Mouse (Mus musculus) C2C12 (cell line): Measurements from ENCODE around the gene Ppara. TPM values are rescaled to one million over a fixed set of nuclear protein-coding genes. Genes with fewer than 3 reads are reported as not detected.

ENCODE experiments used
- H3K27me3 ChIP-seq: one replicate; pipeline ENCODE4 v1.6.1; 2011; ENCODE audit not compliant: control insufficient read depth, insufficient read depth, insufficient read length
- H3K36me3 ChIP-seq: one replicate; pipeline ENCODE4 v1.6.1; 2011; ENCODE audit not compliant: control insufficient read depth, insufficient read depth
- H3K4me3 ChIP-seq: one replicate; pipeline ENCODE4 v1.5.1; 2011; ENCODE audit warnings: mild to moderate bottlenecking, control low read depth; ENCODE audit not compliant: poor library complexity, insufficient read depth, severe bottlenecking
- H3K79me2 ChIP-seq: one replicate; pipeline ENCODE4 v1.6.1; 2011; ENCODE audit not compliant: control insufficient read depth, insufficient read depth
- H3K79me3 ChIP-seq: one replicate; pipeline ENCODE4 v1.6.1; 2011; ENCODE audit warnings: low read depth, control low read depth
- H3ac ChIP-seq: one replicate; pipeline ENCODE3; 2011; ENCODE audit warnings: low read depth; ENCODE audit not compliant: control insufficient read depth, insufficient read length
- CEBPB ChIP-seq: IDR thresholded peaks from one replicate; pipeline ENCODE4 v1.6.1; 2011; ENCODE audit warnings: low read depth, mild to moderate bottlenecking, control low read depth, moderate library complexity
- CTCF ChIP-seq: IDR thresholded peaks from one replicate; pipeline ENCODE4 v1.5.1; 2011; ENCODE audit not compliant: control insufficient read depth, insufficient read depth, insufficient read length
- FOSL1 ChIP-seq: IDR thresholded peaks from one replicate; pipeline ENCODE4 v1.8.0; 2011; ENCODE audit warnings: mild to moderate bottlenecking, low read length; ENCODE audit not compliant: poor library complexity, insufficient read depth, severe bottlenecking
- MAX ChIP-seq: IDR thresholded peaks from one replicate; pipeline ENCODE4 v1.6.1; 2011; ENCODE audit warnings: mild to moderate bottlenecking, control low read depth
- MYOD1 ChIP-seq: IDR thresholded peaks from one replicate; pipeline ENCODE4 v1.6.1; 2011; ENCODE audit warnings: low read depth; ENCODE audit not compliant: control insufficient read depth, insufficient read length
- MYOG ChIP-seq: IDR thresholded peaks from one replicate; pipeline ENCODE4 v1.6.1; 2011; ENCODE audit not compliant: control insufficient read depth, insufficient read length; ENCODE audit errors: extremely low read depth
- USF1 ChIP-seq: IDR thresholded peaks from one replicate; pipeline ENCODE4 v1.6.1; 2011; ENCODE audit warnings: low read depth, mild to moderate bottlenecking, control low read depth, moderate library complexity
- polyA plus RNA-seq: library from polyadenylated mRNA; unstranded; fragments of >200 nt; fragmentation: generic; extraction: Trizol; gene quantifications from one replicate; pipeline ENCODE4 v1.2.1, GENCODE M21; 2012; ENCODE audit warnings: missing spikeins

Ppara gene
- polyA plus RNA-seq, 1 experiment = 0.08 TPM

DNA sequence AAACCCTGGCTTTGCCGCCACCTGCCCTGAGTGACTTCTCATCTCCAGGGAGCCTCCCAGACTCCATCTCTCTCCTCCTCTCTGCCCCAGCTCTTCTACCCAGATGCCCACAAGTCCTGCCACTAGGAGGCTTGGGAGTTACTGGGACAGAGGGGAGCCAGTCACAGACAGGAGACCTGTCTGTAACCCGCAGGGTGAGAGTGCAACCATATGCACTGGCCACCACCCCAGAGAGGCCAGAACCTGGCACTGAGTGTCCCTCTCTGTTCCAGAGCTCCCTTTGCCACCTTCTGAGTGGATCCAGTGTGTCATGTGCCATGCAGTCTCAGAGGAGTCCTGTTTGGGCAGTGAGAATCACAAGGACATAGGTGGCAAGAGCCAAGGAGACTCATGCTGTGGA lies 17.0 kb upstream of the Ppara start:
- Histone ChIP-seq H3K79me2 (no peaks in the 10 kb centered on the region), H3K79me3 (no peaks in the 10 kb centered on the region), H3K4me3 (no peak overlapping the region), H3K36me3 (no peaks in the 10 kb centered on the region), H3ac (no peak overlapping the region), H3K27me3 (peaks cover 61% of the 10 kb centered on the region)
- TF ChIP-seq MAX (no peak), CTCF (no peak), MYOD1 (no peak), MYOG (no peak)

DNA sequence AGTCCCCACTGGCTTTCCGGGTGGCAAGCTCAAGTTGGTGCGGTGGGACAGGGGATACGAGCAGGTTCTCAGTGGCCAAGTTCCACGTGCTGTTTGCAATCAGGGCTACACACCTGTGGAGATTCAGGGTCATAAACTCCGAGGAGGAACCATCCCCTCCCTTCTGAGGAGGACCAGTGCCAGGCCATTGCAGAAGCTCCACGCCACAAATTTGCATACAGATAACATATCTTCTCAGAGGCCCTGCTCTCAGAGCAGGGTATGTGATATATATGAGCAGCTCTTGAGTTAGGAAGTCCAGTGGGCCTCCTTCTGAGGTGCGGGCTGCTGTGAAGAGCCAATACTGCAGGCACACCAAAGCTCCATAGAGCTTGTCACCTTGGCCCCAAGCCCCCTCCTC lies 15.8 kb upstream of the Ppara start:
- H3K79me2 ChIP-seq = no peaks in the 10 kb centered on the region
- no peaks in the 10 kb centered on the region for H3K36me3 ChIP-seq
- H3K79me3 ChIP-seq = no peaks in the 10 kb centered on the region
- H3K27me3 ChIP-seq = peaks cover 70% of the 10 kb centered on the region
- no peak for TF ChIP-seq FOSL1
- H3K4me3 ChIP-seq = no peak overlapping the region
- no peak overlapping the region for H3ac ChIP-seq

DNA sequence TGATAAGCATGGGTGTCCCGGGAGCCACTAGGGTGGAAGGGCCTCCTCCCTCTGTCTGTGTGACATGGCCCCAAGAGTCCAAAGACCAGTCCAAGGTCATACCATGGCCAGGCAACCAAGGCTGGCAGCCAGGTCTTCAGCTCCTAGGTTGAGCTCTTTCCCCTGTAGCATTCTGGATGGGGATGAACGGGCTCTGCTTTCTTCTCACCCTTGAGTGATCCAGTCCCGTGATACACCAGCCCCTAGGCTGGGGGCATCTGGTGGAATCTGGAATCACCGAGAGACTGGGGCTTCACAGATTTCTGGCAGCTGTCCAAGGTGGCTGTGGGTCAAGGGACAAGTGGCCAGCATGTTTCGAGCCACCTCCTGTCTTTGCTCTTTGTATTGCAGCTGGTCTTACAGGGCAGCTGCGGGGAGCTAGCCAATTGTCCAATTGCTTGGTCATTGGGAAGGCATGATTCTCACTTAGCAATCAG lies 14.4 kb upstream of the Ppara start:
- Histone ChIP-seq H3K79me3 (no peaks in the 10 kb centered on the region), H3K79me2 (no peaks in the 10 kb centered on the region), H3ac (no peak overlapping the region), H3K36me3 (no peaks in the 10 kb centered on the region), H3K27me3 (peaks cover 83% of the 10 kb centered on the region), H3K4me3 (no peak overlapping the region)
- TF ChIP-seq MYOG = no peak
- TF ChIP-seq CEBPB = no peak
- TF ChIP-seq USF1 = no peak
- no peak for TF ChIP-seq CTCF
- TF ChIP-seq MAX = no peak
- no peak for TF ChIP-seq MYOD1

DNA sequence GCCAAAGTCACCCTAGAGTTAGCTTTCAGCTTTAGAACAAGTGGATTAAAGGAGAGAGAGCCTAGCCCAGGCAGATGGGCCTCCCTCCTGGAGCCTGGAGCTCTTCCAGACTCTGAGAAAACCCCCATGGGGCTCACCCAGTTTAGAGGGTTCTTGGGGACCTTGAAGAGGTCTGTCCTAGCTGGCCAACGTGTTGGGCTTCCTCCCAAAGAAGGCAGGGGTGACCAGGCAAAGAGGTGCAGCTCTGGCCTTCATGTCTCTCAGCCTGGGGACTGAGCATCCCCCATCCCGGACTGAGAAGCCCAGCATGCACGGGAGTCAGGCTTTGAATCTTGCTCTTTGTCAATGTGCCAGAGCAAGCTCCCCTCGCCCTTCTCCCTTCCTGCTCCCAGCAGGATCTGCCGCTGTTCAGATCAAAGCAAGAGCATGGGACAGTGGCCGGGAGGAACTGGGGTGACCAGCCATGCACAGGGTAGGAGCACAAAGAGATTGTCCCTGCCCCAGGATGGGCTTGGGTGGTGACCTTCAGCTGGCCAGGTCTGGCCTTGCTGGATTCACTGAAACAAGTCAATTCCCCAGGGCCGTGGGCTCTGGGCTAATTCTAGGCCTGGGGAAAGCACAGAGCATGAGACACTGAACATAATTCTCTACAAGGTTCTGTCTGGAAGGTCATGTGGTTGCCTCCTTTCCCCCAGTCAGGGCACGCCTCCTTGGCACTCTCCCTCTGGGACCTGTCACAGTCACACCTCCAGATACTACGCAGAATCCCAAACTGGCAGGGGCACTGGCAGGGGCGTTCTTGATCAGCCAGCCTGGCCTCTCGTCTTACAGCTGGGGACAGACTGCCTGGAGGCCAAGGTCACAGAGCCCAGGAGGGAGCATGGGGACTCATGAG lies 10.3 kb upstream of the Ppara start:
- Histone ChIP-seq H3K79me3 (no peaks in the 10 kb centered on the region), H3K27me3 (peaks cover 95% of the 10 kb centered on the region), H3ac (no peak overlapping the region), H3K79me2 (no peaks in the 10 kb centered on the region), H3K36me3 (no peaks in the 10 kb centered on the region), H3K4me3 (no peak overlapping the region)
- TF ChIP-seq USF1 (no peak), FOSL1 (no peak), MAX (no peak), CTCF (no peak), MYOD1 (no peak), CEBPB (no peak), MYOG (no peak)

DNA sequence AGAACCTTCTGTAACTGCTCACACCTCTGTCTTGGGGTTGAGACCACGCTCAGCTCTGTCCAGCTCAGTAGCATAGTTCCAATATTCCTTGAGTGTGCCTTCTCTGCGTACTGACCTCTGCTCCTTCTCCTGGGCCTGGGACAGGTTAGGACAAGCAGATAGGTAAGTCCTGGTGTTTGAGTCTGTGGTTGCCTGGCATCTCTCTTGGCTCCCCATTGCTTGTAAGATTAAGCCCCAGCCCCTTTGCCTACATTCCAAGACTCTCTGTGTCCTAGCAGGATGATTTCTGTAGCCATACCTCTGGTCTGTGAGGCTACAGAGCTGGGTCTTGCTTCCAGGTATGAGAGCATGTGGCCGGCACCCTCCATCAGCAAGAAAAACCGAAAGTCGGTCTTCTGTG lies 6.6 kb upstream of the Ppara start:
- no peak overlapping the region for H3ac ChIP-seq
- peaks cover 79% of the 10 kb centered on the region for H3K27me3 ChIP-seq
- H3K36me3 ChIP-seq = no peaks in the 10 kb centered on the region
- no peaks in the 10 kb centered on the region for H3K79me2 ChIP-seq
- H3K4me3 ChIP-seq = no peak overlapping the region
- H3K79me3 ChIP-seq = no peaks in the 10 kb centered on the region
- TF ChIP-seq CTCF = no peak

DNA sequence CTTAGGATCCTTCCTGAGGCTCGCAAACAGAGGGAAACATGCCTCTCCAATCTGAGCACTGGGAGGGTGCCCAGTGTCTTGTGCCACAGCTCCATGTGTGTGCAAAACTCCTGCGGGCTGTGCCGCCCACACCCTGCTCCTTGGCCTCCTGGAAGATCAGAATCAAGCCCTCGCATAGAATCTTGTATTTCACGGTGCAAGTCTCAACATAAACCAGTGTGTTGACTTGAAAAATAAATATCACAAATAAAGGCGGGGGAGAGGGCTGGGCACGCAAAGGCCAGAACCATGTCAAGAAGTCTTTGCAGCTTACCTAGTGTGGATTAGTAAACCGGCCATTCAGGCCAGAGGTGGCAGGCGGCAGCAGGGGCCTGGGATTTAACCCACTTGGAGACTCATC lies 5.5 kb upstream of the Ppara start:
- Histone ChIP-seq H3K27me3 (peaks cover 80% of the 10 kb centered on the region), H3K4me3 (no peak overlapping the region), H3K36me3 (no peaks in the 10 kb centered on the region), H3K79me2 (no peaks in the 10 kb centered on the region), H3ac (no peak overlapping the region), H3K79me3 (no peaks in the 10 kb centered on the region)
- TF ChIP-seq FOSL1 (no peak), MYOG (no peak), MYOD1 (no peak), USF1 (no peak), CTCF (no peak), CEBPB (no peak), MAX (no peak)
